Mouse (Mus musculus) megakaryocyte, embryonic 14.5 days (primary cell): Measurements from ENCODE around the gene Gm21985.

Experiments
- FLI1 ChIP-seq: IDR thresholded peaks from 2 replicates; pipeline ENCODE4 v1.6.1; 2012; ENCODE audit warnings: low read length, inconsistent platforms, mixed read lengths
- GATA1 ChIP-seq: IDR thresholded peaks from 3 replicates; pipeline ENCODE4 v1.6.1; 2012; ENCODE audit warnings: mixed read lengths, low read length, inconsistent platforms, borderline replicate concordance

GRCm38 (mm10) chr2:112348246-112348645 is 82.1 kb downstream of the Gm21985 start:
- TF ChIP-seq GATA1 (no peak), FLI1 (no peak)
